Mouse (Mus musculus) liver, embryonic 14 days (tissue): Measurements from ENCODE around the gene Tbc1d4. TPM values are rescaled to one million over a fixed set of nuclear protein-coding genes. Genes with fewer than 3 reads are reported as not detected.

ENCODE experiments used
- polyA plus RNA-seq: library from polyadenylated mRNA; depleted of rRNA; stranded (reverse); fragments of >200 nt; gene quantifications from 2 replicates; pipeline ENCODE4 v1.2.3, GENCODE M21; 2012; rRNA removed

Gene Tbc1d4
- polyA plus RNA-seq: 0.98 and 1.3 TPM in 2 replicates

DNA sequence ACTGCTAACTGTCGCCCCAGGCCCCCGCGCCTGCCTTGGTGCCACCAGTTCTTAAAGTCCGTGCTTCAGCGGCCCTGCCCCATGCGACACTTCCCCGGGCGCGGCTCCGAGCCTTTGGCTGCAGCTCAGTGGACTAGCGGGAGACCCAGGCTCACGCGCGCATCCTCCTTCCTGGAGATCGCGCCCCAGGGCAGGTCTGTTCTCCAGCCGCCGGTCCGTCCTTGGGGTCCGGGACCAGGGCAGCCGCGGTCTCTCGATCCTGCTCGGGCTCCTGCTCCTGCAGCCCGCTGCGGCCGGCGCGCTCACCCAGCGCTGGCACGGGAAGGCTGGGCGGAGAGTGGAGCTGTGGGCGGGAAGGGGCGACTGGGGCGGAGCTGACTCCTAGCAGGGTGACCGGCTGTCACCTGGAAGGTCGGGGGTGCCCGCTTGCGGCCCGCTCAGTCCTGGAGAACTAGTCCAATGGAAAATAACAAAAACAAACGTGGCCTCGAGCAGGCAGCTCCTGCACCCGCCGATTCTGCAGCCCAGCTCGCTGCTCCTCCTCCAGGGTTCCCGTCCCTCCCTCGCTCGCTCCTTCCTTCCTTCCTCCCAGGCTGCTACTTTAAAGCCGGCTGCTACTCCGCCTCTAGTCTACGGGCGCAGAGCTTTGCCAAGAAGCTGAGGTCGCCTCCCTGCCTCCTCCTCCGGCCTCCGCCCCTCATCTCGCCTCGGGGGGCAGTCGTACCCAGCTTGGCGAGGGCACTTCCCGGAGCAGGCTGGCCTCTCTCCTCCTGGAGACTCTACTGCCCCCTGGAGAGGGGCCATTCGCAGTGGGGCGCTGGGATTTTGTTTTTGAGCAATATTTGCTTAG is at the start of gene Tbc1d4:
TSS of gene Tbc1d4 (minus strand) at position 673 of the 850 bp plus-strand sequence.

DNA sequence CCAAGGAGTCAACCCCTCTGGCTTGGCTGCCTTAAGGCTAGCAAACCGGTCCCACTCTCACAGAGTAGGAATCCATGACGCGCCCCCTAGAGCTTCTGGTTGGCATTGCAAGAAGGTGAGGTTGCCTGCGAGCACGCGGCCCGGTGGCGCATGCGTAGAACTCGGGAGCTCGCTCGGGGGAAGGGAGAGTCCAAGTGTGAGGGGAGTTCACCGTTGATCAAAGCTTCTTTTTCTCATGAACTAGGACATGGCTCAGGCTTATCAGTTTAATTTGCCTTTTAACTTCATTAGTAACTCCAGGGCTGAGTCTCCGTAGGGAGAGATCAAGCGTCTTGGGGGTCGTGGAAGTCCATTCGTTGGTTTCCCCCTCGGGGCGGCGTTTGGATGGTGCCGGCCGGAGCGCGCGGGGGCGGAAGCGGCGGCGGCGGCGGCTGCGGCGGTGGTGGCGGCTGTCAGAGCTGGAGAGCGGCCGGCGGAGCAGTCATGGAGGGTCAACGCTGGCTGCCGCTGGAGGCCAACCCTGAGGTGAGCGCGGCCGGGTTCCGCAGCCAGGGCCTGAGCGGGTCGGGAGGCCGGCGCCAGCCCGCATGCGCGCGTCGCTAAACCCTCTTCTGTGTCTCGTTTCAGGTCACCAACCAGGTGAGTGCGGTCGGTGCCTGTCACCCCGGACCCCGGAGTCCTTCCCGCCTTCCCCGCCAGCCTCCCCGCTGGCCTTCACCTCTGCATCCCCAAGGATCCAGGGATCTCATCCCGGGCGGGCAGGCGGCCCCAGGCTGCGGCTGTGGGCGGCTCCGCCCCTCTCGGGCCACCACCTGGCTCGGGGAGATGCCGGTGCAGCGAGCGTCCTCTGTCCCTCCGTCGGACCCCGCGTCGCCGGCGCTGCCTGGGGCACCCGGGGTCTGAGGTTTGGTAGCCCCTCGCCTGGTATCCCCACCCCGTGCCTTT is 44.9 kb upstream of the Tbc1d4 start, which contains the start of gene Uchl3:
TSS of gene Uchl3 (plus strand) at position 387 of the 945 bp plus-strand sequence.

DNA sequence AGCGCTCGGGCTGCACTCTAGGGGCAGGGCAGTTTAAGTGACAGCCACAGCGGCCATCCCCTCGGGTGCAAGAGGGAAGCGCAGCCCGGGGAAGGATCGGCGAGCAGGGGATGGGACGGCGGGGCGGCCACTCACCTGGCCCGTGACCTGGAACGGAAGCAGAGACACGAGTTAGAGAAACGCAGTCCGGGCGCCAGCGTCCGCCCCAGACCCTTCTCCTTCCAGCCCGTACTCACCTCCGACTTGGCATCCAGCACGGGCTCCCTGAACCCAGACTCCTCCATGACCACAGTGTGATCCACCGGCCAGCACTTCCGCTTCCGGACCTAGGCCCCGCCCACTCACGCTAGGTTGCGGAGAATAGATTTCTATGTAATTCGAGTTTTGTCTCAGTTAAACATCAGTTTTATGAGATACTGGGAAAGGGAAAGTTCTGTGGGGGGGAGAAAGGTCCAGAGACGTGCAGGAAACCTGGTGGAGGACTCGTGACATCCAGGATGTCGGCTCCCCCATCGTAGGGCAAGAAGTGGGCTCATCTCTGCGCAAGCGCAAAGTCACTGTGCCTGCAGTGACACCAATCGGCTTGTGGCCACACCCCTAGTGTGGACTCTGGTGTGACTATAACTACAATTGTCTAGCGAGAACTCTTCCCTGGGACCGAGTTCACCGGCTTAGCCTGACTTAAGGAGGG is 31.3 kb upstream of the Tbc1d4 start, which contains the start of gene Commd6:
TSS of gene Commd6 (minus strand) at position 534 of the 691 bp plus-strand sequence.

Other genes starting within 250 kb of the Tbc1d4 start
- gene Commd6, start 31.5 kb upstream of the Tbc1d4 start, polyA plus RNA-seq: 19.1 and 23.9 TPM in 2 replicates
- gene Uchl3, start 44.8 kb upstream of the Tbc1d4 start, polyA plus RNA-seq: 40.2 and 41.9 TPM in 2 replicates
- gene Gm9922, start 120.6 kb upstream of the Tbc1d4 start, polyA plus RNA-seq: not detected in 2 replicates
- gene Lmo7, start 120.8 kb upstream of the Tbc1d4 start, polyA plus RNA-seq: 2.0 and 2.7 TPM in 2 replicates